Mouse (Mus musculus) mouse embryonic stem cell (cell line): ENCODE data around the gene Kifc5b.

Source experiments
- in situ Hi-C, 2 experiments: fragments of 300-500 bp; cut with MboI; formaldehyde crosslinking; loops; 1 replicate in 1 of 2; 3 replicates in 1 of 2; pipeline ENCODE4 v1.14.3; 2019 to 2020; ENCODE audit warnings: low sequenced_read_pairs in 2 of 2, low pct_unique_long_range_greater_than_20kb in 1 of 2, mixed read lengths in 1 of 2; ENCODE audit not compliant: unreplicated experiment in 1 of 2

The Kifc5b gene

GRCm38 (mm10) chr17:26939973-26940300, 23.0 kb downstream of the Kifc5b start:
- in situ Hi-C loops, result no loop called here

DNA sequence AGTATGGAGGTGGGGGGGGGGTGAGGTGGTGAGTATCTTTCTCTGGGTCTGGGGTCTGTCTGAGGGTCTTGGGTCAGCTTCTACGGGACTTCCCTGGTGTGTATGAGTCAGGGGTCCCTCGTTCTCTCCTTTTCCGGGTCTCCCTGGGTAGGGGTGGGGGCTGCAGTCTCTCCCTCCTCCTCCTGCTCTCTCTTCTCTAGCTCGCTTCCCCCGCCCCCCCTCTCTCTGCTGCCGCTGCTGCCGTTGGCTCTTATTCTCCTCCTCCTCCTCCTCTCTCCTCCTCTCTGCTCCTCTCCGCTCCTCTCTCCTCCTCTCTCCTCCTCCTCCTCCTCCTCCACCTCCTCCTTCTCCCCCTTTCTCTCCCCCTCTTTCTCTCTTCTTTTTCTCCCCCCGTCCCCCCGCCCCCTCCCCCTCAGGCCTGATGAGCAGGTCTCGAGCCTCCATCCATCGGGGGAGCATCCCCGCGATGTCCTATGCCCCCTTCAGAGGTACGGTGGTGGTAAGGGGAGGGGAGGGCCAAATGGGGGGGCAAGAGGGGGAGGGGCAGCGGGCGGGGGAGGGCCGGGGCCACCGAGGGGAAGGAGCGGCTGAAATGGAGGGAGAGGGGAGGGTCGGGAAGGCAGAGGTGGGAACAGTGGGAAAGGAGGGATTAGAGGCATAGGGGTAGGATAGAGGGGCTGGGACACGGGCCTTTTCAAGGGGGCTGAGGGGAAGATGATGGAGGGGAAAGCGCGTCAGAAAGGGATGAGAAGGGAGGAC, 24.3 kb downstream of the Kifc5b start, which contains the start of gene Syngap1:
Gene Syngap1, plus strand, starts transcription at position 223 of the 759 bp plus-strand sequence.
- in situ Hi-C loops, result no loop called here

- in situ Hi-C loops, result no loop called here
Observed at GRCm38 (mm10) chr17:26941841-26942570, 25.1 kb downstream of the Kifc5b start.

DNA sequence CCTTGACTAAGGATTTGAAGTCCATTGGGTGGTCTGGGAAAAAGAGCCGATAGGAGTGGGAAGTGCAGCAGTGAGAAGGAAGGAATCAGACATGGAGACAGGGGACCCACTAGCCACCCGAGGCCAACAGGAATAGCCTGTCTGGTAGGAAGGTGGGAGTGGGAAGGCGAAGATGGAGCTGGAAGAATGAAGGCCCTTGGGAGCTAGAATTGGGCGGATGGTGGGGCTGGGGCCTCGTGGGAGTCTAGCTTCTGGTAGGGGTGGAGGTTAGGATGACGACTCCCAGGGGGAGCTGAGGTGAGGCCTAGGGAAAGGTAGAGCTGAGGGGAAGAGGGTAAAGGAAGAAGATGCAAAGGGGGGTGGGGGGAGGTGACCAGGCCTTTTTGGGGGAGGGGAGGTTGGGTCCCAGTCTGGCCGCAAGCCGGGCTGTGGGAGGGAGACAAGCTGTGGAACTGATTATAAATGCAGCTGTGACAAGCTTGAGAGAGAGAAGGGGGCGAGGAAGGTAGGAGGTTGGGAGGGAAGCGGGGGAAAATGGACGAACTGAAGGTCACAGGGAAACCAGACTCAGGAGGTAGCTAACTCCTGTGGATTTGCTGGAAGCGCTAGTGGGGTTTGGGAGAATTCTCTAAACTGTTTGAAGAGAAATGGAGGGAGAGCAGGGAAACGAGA, 29.1 kb downstream of the Kifc5b start:
- in situ Hi-C loops, result no loop called here

- in situ Hi-C loops, result no loop called here
Observed at GRCm38 (mm10) chr17:26946567-26946966, 29.7 kb downstream of the Kifc5b start.

- in situ Hi-C loops, result no loop called here
Observed at GRCm38 (mm10) chr17:26947231-26948100, 30.6 kb downstream of the Kifc5b start.

GRCm38 (mm10) chr17:26948316-26949050, 31.6 kb downstream of the Kifc5b start:
- in situ Hi-C loops, result no loop called here

- in situ Hi-C loops, result no loop called here
Observed at GRCm38 (mm10) chr17:26949051-26949577, 32.2 kb downstream of the Kifc5b start.

DNA sequence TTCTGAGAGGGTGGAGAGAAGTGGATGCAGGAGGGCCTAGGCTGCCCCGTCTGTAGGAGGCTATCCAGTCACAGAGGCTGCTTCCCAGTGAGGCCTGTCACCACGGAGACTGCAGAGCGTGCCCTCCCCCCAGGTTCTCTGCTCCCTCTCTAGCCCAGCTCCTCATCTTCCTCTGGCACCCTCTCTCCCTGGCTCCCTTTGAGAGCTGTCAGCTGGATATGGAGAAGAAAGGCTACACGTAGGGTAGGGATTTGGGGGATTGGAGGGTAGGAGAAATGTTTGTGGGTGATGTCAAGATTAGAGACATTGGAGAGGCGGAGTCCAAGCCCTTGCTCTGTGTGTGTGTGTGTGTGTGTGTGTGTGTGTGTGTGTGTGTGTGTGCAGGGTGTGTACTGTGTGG, 33.0 kb downstream of the Kifc5b start:
- in situ Hi-C loops, result no loop called here

GRCm38 (mm10) chr17:26950560-26951288, 33.8 kb downstream of the Kifc5b start:
- in situ Hi-C loops, result no loop called here

DNA sequence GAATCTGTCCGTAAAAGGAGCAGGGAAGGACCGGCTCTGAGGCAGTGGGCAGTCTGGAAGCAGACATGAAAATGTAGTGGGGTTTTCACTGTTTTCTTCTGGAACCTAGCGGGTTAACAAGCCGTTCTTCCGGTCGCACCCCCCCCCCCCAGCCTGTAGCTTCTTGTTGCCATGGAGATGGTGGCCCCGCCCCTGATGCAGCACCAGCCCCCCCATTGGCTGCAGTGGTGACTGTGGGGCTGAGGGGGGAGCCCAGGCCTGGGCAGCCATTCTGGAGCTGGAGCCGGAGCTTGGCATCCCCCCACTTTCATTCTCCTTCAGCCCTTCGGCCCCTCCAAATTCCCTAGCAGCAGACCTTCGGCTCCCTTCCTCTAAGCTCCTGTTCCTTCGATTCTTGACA, 34.5 kb downstream of the Kifc5b start:
- in situ Hi-C loops, result no loop called here

DNA sequence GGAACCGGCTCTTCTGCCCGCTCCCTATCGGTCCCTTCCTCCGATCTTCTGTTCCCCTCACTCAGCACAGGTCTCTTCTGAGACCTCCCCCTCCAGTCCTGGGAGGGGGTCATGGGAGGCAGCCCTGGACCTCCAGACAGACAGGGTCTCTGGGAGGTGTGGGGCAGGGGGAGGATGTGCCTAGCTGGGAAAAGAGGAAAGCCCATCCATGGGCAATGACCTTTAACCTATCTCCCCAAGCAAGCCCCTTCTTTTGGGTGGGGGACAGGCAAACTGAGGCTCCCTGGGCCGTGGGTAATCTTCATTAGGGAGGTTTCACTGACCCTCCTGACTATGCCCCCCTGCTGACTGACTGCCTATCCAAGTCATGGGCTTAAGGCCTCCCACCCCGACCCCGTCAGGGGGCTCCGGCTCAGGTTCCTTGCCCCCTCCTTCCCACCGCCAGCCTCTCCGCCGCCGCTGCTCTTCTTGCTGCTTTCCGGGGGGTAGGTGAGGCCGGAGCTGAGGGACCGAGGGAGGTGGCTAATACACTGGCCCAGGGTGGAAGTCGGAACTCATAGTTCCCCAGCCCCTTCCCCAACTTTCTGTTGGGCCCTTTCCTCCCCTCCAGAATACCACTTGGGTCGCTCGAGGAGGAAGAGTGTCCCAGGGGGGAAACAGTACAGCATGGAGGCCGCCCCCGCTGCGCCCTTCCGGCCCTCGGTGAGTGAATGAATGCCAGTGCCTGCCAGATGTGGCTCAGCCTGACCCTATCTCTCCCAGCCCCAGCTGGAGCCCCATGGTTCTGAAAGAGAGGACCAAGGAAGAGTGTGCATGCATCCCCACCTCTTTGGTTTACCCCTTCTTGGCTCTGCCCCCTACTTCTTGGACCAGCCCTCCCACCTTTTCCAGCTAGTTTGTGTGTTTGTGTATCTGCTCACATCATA, 35.3 kb downstream of the Kifc5b start:
- in situ Hi-C loops, result no loop called here

DNA sequence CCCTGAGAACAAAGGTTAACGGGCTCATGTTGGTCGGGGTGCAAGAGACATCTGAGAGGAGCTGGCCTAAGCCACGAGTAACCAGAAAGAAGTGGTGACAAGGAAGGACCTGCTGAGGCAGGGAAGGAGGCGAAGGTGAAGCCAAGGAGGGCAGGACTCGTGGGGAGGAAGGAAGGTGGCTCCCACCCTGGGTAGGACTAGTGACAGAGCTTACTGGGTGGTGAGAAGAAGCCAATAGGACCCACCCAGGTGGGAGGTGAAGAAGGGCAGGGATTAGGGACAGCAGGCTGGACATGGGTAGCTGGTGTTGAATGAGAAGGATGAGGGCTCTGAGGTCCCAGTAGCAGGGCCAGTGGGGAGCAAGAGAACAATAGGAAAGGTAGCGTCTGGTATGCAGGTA, 36.3 kb downstream of the Kifc5b start:
- in situ Hi-C loops, result no loop called here

GRCm38 (mm10) chr17:26953726-26954125, 36.8 kb downstream of the Kifc5b start:
- in situ Hi-C loops, result no loop called here

DNA sequence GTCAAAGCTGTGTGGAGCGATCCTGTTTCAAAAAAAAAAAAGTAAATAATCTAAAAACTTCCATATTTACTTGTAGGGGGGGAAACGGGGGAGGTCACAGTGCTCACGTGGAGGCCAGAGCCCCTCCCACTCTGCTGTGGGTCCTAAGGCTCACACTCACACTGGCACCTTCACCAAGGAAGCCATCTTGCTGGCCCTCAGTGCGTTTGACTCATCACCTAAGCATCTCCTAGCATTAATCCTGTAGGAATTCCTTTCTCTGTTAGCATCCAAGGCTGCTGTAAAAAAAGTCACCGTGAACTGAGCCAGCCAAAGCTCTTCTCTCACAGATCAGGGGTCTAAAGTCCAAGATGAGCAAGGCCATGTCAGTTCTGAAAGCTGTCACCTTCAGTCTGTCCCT, 39.4 kb downstream of the Kifc5b start:
- in situ Hi-C loops, result no loop called here

DNA sequence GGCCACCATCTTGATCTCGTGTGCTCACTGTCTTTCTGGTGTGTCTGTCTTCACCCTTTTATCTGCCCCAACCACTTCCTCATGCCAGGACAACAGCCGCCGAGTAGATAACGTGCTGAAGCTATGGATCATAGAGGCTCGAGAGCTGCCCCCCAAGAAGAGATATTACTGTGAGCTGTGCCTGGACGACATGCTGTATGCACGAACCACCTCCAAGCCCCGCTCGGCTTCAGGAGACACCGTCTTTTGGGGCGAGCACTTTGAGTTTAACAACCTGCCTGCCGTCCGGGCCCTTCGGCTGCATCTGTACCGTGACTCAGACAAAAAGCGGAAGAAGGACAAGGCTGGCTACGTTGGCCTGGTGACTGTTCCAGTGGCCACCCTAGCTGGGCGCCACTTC, 40.0 kb downstream of the Kifc5b start:
- in situ Hi-C loops, result no loop called here
